Mouse (Mus musculus) heart, embryonic 16.5 days (tissue): ENCODE measurements around the gene Vars. TPM values are rescaled to one million over a fixed set of nuclear protein-coding genes. Genes with fewer than 3 reads are reported as not detected.

ENCODE experiments used
- ATAC-seq: fragments of 200-750 bp; cut with Nextera tagmentation; replicated peaks from 2 replicates; pipeline ENCODE4 v1.8.0; 2017; ENCODE audit warnings: moderate number of reproducible peaks; ENCODE audit not compliant: insufficient read depth, low FRiP score; ENCODE audit errors: extremely low read depth
- H3K27ac ChIP-seq: fragments of 300-500 bp; sonication (generic); 2 replicates; pipeline ENCODE4 v1.5.1; 2014; ENCODE audit warnings: mild to moderate bottlenecking, low read length, control low read depth, moderate library complexity
- H3K27me3 ChIP-seq: fragments of 300-500 bp; sonication (generic); 2 replicates; pipeline ENCODE4 v1.6.1; 2014; ENCODE audit warnings: low read length, mixed read lengths; ENCODE audit not compliant: control insufficient read depth, insufficient read depth
- H3K36me3 ChIP-seq: fragments of 300-500 bp; sonication (generic); 2 replicates; pipeline ENCODE4 v1.6.1; 2014; ENCODE audit not compliant: control insufficient read depth, insufficient read depth
- H3K4me1 ChIP-seq: fragments of 300-500 bp; sonication (generic); 2 replicates; pipeline ENCODE4 v1.6.1; 2014; ENCODE audit warnings: low read length, mixed read lengths; ENCODE audit not compliant: control insufficient read depth, insufficient read depth
- H3K4me2 ChIP-seq: fragments of 300-500 bp; sonication (generic); 2 replicates; pipeline ENCODE4 v1.6.1; 2014; ENCODE audit warnings: low read depth, mild to moderate bottlenecking, control low read depth, low read length
- H3K4me3 ChIP-seq: fragments of 300-500 bp; sonication (generic); 2 replicates; pipeline ENCODE4 v1.5.1; 2014; ENCODE audit warnings: mild to moderate bottlenecking, control low read depth, low read length
- H3K9ac ChIP-seq: fragments of 300-500 bp; sonication (generic); 2 replicates; pipeline ENCODE4 v1.6.1; 2014; ENCODE audit warnings: low read length, control low read depth
- H3K9me3 ChIP-seq: fragments of 300-500 bp; sonication (generic); replicated peaks from 2 replicates; pipeline ENCODE4 v1.6.1; 2016; ENCODE audit warnings: low read length; ENCODE audit not compliant: control insufficient read depth
- WGBS: fragments of 180-500 bp; shearing (Covaris S2); extraction: QIAGEN DNeasy Blood & Tissue Kit; methylation state at CpG from one replicate; pipeline ENCODE4 v1.1.7; 2014; 5-methylcytosine and 5-hydroxymethylcytosine counted together
- polyA plus RNA-seq: library from polyadenylated mRNA; unstranded; fragments of >200 nt; fragmentation: Nextera tagmentation; extraction: Ambion mirVana; gene quantifications from 2 replicates; pipeline ENCODE4 v1.2.1, GENCODE M21; 2015

Vars gene
- polyA plus RNA-seq, 1 experiment from 2014 or later = 75.0 TPM

DNA sequence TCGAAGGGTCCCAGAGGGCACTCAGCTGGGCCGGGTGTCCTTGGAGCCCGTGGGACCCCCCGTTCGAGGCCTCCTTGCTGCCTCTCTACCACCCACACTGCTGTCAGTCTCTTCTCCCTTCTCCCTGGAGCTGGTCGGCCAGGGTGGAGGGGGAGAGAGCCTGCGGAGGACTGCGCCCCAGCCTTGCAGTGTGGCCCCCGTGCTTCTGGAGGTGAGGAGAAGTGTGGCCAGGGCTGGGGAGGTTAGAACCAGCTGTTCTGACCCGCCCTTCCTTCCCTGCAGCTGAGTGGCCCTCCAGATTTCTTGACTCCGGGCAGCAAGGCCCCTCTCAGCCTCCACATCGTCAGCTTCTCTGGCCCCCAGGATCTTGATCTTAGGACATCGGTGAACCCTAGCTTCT, 23.5 kb downstream of the Vars start:
- H3K9ac ChIP-seq = no peak overlapping the region; the same call in 1 of the 2 replicates
- H3K4me2 ChIP-seq = no peak overlapping the region
- no peaks in the 10 kb centered on the region for H3K27me3 ChIP-seq
- no peak for ATAC-seq
- H3K4me3 ChIP-seq = no peak overlapping the region
- H3K9me3 ChIP-seq = no peaks in the 10 kb centered on the region
- H3K27ac ChIP-seq = no peak overlapping the region
- 50% methylated on average over 13 of the region's 13 CpGs for WGBS
- H3K36me3 ChIP-seq = no peaks in the 10 kb centered on the region
- H3K4me1 ChIP-seq = peaks cover 14% of the 10 kb centered on the region

DNA sequence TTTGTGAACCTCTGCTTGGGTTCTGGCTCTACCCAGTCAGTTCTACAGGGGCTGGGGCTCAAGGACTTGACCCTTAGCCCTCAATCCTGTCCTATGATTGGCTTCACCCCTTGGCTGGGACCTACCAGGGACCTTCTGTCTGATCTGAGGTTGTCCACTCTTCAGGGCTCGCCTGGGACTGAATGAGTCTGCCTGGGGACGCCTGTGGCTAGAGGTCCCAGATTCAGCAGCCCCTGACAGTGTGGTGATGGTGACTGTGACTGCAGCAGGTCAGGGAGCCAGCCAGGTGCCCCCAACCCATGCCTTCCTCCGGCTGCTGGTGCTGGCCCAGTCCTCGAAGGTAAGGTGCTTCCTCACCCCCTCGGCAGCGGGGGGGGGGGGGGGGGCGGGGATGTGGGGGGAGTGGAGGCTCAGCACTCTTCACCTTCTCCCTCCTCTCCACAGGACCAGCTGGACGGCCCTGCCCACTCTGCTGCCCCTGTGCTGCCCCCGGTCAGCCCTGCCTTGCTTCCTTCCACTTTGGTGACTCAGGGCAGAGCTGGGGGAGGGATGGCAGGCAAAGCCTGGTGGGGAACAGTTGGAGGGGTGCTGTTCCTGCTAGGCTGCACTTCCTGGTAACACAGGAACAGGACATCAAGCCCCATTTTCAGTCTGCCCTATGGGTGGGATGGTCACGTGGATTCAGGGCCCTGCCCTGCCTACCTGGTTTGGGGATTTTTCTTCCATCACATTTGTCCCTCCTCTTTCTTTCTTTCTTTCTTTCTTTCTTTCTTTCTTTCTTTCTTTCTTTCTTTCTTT, 24.1 kb downstream of the Vars start:
- H3K9ac ChIP-seq = no peak overlapping the region
- no peak for ATAC-seq

DNA sequence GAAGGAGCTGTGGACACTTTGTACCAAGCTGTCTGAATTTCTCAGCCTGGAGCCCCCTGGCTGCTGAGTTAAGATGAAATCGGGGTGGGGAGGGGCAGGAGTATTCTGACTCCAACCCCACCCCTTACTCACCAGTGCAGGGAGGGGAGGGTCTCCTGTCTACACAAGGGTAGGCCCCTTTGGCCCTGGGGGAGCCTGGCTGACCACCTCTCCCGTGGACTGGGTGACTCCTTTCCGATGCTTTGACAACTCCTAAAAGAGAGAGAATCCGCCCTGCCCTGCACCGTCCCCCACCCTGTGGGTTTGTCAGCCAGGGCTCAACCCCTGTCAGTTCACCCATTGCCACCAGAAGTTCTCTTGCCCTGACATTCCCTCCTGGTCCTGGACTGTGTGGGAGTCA, 25.4 kb downstream of the Vars start:
- Histone ChIP-seq H3K9ac (no peak overlapping the region), H3K36me3 (no peaks in the 10 kb centered on the region), H3K4me1 (peaks cover 14% of the 10 kb centered on the region), H3K27me3 (no peaks in the 10 kb centered on the region), H3K4me2 (no peak overlapping the region), H3K9me3 (no peaks in the 10 kb centered on the region), H3K4me3 (no peak overlapping the region), H3K27ac (no peak overlapping the region)
- 87% methylated on average over 5 of the region's 5 CpGs for WGBS
- no peak for ATAC-seq

More for the DNA sequence above, 24.1 kb downstream of the Vars start:
- Histone ChIP-seq H3K4me3 (no peak overlapping the region), H3K27me3 (no peaks in the 10 kb centered on the region), H3K4me2 (no peak overlapping the region), H3K9me3 (no peaks in the 10 kb centered on the region), H3K36me3 (no peaks in the 10 kb centered on the region), H3K4me1 (peaks cover 14% of the 10 kb centered on the region), H3K27ac (no peak overlapping the region)
- WGBS = 55% methylated on average over 8 of the region's 10 CpGs

DNA sequence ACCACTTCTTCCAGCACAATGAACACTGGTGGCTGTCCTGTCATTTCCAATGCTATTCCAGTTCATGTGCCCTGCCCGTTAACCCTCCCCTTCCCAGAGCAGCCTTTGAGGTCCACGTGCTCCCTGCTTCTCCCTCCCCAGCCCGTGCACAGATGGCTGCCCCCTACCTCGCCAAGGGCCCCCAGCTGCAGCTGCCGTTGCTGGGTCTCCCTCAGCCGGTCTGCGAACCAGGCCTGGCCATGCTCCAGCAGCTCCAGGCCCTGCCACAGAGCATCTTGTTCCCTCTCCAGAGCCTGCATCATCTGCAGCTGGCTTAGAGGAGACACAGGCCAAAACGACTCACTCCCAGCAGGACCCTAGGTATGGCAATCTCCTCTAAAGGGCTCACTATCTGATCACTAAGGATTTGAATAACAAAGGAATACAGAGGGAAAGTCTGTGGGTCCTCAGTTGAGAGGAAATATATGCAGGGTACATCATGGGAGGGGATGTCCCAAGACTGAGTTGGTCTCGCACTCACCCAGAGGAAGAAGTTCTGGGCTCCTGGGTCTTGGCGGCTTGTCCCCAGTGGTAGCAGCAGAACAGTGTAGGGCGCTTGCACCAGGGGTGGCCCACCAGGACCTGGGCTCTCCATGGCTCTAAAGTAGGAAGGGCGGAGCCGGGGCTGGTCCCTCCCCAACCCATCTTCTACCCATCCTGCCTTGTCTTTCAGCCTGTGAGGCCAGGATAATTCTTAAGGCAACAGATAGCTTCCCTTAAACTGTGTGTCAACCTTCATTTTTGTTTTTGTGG, 26.7 kb downstream of the Vars start, which contains the start of gene Sapcd1:
Gene Sapcd1 (minus strand): TSS at position 740 of the 792 bp plus-strand sequence.
- Histone ChIP-seq H3K9me3 (no peaks in the 10 kb centered on the region), H3K27me3 (no peaks in the 10 kb centered on the region), H3K4me1 (peaks cover 6% of the 10 kb centered on the region), H3K4me2 (no peak within 1 kb of the TSS), H3K9ac (peak within 1 kb of the TSS; percentile 39; the same call in 1 of the 2 replicates), H3K36me3 (no peaks in the 10 kb centered on the region), H3K4me3 (no peak within 1 kb of the TSS), H3K27ac (0 out of 2 replicates have a peak within 1 kb of the TSS, but pooled peaks have one; percentile 5)
- 32% methylated on average over 13 of the region's 13 CpGs for WGBS
- no peak; the same call in 1 of the 2 replicates for ATAC-seq

DNA sequence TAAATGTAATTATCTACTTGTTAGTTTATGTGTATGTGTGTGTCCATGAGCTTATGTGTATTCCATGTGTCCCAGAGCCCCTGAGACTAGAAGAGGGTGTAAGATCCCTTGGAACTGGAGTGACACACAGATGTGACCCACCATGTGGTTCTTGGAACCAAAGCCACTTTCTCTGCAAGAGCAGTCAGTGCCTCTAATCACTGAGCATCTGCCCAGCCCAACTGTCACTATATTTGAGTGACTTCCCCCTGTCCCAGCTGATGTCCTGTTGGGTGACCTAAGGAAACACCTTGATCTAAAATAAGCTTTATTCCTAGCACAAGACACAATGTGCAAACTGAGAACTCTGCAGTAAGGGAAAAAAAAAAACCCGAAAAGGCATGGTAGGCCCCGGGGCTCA, 27.5 kb downstream of the Vars start:
- Histone ChIP-seq H3K27ac (no peak overlapping the region), H3K9me3 (no peaks in the 10 kb centered on the region), H3K36me3 (no peaks in the 10 kb centered on the region), H3K9ac (no peak overlapping the region), H3K4me2 (no peak overlapping the region), H3K4me3 (no peak overlapping the region), H3K27me3 (no peaks in the 10 kb centered on the region), H3K4me1 (peaks cover 6% of the 10 kb centered on the region)
- ATAC-seq = no peak
- 64% methylated on average over 2 of the region's 2 CpGs for WGBS

DNA sequence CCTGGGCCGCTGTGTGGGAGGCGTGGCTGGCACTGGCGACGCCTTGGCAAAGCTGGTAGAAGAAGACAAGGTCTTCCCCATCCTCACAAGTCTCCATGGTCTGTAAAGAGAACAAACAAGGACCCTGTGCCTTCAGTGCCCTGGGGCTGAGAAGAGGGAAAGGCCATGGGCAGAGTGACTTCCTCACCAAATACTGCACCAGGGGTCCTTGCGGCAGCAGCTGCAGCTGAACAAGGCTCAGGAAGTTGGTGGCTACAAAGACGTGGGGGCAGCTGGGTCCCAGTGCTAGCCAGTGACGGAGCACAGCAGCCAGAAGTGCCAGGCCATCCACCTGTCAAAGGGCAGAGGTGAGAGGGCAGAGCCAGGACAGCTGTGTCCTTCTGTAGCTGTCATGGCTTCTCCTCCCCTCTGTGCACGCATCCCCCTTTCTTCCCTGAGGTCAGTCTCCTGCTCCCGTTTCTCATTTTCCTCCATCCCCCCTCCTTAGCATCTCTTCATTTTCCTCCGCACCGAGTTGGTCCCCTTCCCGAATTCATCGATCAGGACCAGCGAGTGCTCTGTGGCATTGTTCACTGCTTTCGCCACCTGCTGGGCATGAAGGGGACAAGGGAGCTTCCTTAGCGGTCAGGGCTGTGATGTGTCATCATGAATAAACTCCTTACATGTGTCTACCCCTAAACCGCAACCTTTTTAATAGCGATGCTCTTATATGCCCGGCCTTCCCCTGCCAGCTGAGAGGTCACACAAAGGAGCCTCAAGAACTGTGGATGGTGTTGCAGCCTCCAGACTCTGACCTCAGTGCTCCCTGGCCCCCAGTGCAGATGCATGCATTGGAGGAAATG, 29.1 kb downstream of the Vars start:
- H3K9ac ChIP-seq = no peak overlapping the region
- ATAC-seq = no peak
- no peak overlapping the region for H3K4me3 ChIP-seq
- no peak overlapping the region for H3K4me2 ChIP-seq
- WGBS = 38% methylated on average over 19 of the region's 19 CpGs
- no peaks in the 10 kb centered on the region for H3K36me3 ChIP-seq
- peaks cover 6% of the 10 kb centered on the region; the same call in 1 of the 2 replicates for H3K4me1 ChIP-seq
- H3K9me3 ChIP-seq = no peaks in the 10 kb centered on the region
- H3K27ac ChIP-seq = no peak overlapping the region
- no peaks in the 10 kb centered on the region for H3K27me3 ChIP-seq

DNA sequence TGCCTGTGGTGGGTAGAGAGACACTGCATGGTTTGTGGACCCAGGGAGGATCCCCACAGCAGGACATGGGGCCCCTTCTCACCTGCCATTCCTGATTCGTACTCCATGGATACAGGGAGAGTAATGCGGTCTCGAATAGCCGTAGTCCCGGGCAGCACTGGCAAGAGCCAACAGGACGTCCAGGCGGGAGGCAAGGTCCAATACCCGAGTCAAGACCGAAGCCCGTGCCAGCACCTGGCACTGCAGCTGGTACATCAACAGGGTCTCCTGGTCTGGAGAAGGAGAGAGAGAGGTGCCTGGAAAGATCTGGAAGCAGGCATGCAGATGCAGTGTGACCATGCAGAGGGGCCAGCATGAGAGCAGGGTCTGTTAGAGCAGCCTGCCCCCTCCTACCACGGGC, 30.5 kb downstream of the Vars start:
- no peak overlapping the region for H3K4me2 ChIP-seq
- H3K9me3 ChIP-seq = no peaks in the 10 kb centered on the region
- ATAC-seq = no peak
- 88% methylated on average over 11 of the region's 11 CpGs for WGBS
- H3K9ac ChIP-seq = no peak overlapping the region
- peaks cover 6% of the 10 kb centered on the region; the same call in 1 of the 2 replicates for H3K4me1 ChIP-seq
- no peak overlapping the region for H3K4me3 ChIP-seq
- H3K27me3 ChIP-seq = no peaks in the 10 kb centered on the region
- no peaks in the 10 kb centered on the region for H3K36me3 ChIP-seq
- H3K27ac ChIP-seq = no peak overlapping the region

DNA sequence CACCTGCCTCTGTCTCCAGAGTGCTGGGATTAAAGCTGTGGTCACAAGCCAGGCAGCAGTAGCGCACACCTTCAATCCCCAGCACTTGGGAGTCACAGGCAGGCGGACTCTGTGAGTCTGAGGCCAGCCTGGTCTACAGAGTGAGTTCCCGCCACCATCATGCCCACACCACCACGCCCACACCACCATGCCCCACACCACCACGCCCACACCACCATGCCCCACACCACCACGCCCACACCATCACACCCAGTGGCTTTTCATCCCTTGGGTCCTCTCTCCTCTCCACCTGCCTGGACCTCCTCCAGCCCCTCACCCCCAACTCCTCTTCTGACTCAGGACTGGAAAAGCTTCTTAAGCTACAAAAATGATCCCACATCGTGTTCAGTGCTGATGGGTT, 31.1 kb downstream of the Vars start:
- Histone ChIP-seq H3K9ac (no peak overlapping the region), H3K9me3 (no peaks in the 10 kb centered on the region), H3K4me2 (no peak overlapping the region), H3K4me1 (peaks cover 6% of the 10 kb centered on the region; the same call in 1 of the 2 replicates), H3K4me3 (no peak overlapping the region), H3K27me3 (no peaks in the 10 kb centered on the region), H3K27ac (no peak overlapping the region), H3K36me3 (no peaks in the 10 kb centered on the region)
- no peak for ATAC-seq
- WGBS = 74% methylated on average over 7 of the region's 7 CpGs
